Mouse (Mus musculus) kidney, embryonic 14.5 days (tissue): Measurements from ENCODE around the gene Rpp25l. TPM values are rescaled to one million over a fixed set of nuclear protein-coding genes. Genes with fewer than 3 reads are reported as not detected.
"Not testable (repeated sequence)": the region's sequence is repeated elsewhere in the genome, so short reads cannot be mapped to it uniquely, and the experiment has no call there.

ENCODE experiments used
- ATAC-seq: fragments of 200-750 bp; cut with Nextera tagmentation; 2 replicates; pipeline ENCODE4 v1.8.0; 2017; ENCODE audit warnings: moderate number of reproducible peaks, mild to moderate bottlenecking, moderate TSS enrichment, moderate library complexity; ENCODE audit not compliant: low FRiP score, low TSS enrichment
- H3K27ac ChIP-seq: fragments of 300-500 bp; sonication (generic); 2 replicates; pipeline ENCODE4 v1.5.1; 2014; ENCODE audit warnings: low read depth, mild to moderate bottlenecking, low read length, moderate library complexity, mixed read lengths
- H3K27me3 ChIP-seq: fragments of 300-500 bp; sonication (generic); 2 replicates; pipeline ENCODE4 v1.6.1; 2014; ENCODE audit warnings: mild to moderate bottlenecking, low read length; ENCODE audit not compliant: control insufficient read depth, insufficient read depth
- H3K36me3 ChIP-seq: fragments of 300-500 bp; sonication (generic); 2 replicates; pipeline ENCODE4 v1.6.1; 2014; ENCODE audit warnings: low read length, mixed read lengths; ENCODE audit not compliant: control insufficient read depth, insufficient read depth
- H3K4me1 ChIP-seq: fragments of 300-500 bp; sonication (generic); 2 replicates; pipeline ENCODE4 v1.6.1; 2014; ENCODE audit warnings: low read length, mixed read lengths; ENCODE audit not compliant: control insufficient read depth, insufficient read depth
- H3K4me2 ChIP-seq: fragments of 300-500 bp; sonication (generic); replicated peaks from 2 replicates; pipeline ENCODE4 v1.6.1; 2014; ENCODE audit warnings: low read depth, mild to moderate bottlenecking, low read length
- H3K4me3 ChIP-seq: fragments of 300-500 bp; sonication (generic); 2 replicates; pipeline ENCODE4 v1.5.1; 2014; ENCODE audit warnings: mild to moderate bottlenecking, low read length
- H3K9ac ChIP-seq: fragments of 300-500 bp; sonication (generic); 2 replicates; pipeline ENCODE4 v1.6.1; 2014; ENCODE audit warnings: low read depth, mild to moderate bottlenecking, low read length, moderate library complexity
- H3K9me3 ChIP-seq: fragments of 300-500 bp; sonication (generic); 2 replicates; pipeline ENCODE4 v1.6.1; 2016; ENCODE audit warnings: low read length; ENCODE audit not compliant: control insufficient read depth
- WGBS: fragments of 180-500 bp; shearing (Covaris S2); extraction: QIAGEN DNeasy Blood & Tissue Kit; methylation state at CpG from one replicate; pipeline ENCODE4 v1.1.7; 2014; 5-methylcytosine and 5-hydroxymethylcytosine counted together
- polyA plus RNA-seq: library from polyadenylated mRNA; unstranded; fragments of >200 nt; fragmentation: Nextera tagmentation; extraction: Ambion mirVana; gene quantifications from 2 replicates; pipeline ENCODE4 v1.2.1, GENCODE M21; 2014

The Rpp25l gene
- polyA plus RNA-seq, 1 experiment from 2014 or later, result 91.3 TPM

DNA sequence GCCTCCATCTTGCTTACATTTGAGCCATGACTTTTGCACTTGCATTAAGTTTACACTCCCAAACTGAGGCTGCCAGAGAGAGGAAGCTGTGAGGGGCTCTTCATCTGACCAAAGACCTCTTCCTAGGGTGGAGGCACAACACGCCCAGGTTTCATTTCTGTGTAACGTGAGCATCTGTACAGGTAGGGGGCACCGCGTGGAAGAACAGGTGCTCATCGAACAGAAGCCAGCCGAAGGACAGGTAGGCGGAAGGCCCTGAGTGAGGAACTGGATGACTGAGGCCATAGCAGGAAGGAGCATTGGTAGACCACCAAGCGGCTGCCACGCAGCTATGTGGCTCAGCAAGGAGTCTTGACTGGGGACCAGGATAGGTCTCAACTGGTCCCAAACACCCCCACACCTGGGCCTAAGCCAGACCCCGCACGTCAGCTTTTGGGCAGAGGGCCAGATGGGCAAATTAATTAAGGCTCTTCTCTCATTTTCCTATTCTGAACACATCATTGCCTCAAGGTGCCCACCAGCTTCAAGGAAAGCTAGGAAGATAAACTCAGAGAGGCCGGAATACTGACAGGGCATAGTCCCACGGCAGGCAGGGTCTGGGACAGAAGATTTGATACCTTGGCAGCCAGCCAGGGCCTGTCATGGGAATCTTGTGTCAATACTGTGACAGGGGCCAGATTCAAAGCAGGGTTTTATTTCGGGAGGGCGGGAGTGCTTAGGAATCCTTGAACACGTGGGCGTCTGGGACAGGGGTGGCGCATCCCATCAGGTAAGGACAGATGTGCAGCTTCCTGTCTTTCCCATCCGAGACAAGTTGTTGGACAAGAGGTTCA, 7.2 kb downstream of the Rpp25l start:
- no peak for ATAC-seq

DNA sequence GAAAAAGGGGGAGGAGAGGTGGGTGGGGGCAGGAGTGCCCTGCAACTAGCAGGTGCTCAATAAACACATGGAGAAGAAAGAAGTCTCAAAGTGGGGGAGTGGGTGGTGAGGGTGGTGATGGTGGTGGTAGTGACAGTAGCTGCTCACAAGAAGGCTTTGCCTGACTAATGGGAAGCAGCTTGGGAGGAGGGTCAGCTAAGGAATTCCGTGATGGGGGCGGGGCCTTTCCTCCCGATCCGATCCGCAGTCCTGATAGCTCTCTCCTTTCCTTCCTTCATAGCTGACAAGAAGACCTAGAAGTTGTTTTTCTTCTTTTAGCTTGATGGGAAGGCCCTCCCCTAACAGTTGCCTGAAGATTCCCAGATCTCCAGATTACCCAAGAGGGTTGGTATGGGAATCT, 8.7 kb downstream of the Rpp25l start:
- Histone ChIP-seq H3K27ac (no peak overlapping the region), H3K27me3 (no peaks in the 10 kb centered on the region), H3K4me2 (no peak overlapping the region), H3K4me1 (peaks cover 2% of the 10 kb centered on the region; the same call in 1 of the 2 replicates), H3K9ac (no peak overlapping the region), H3K9me3 (no peaks in the 10 kb centered on the region), H3K36me3 (no peaks in the 10 kb centered on the region), H3K4me3 (no peak overlapping the region)
- 2% methylated on average over 5 of the region's 5 CpGs for WGBS
- no peak for ATAC-seq

More for the DNA sequence above, 7.2 kb downstream of the Rpp25l start:
- Histone ChIP-seq H3K9ac (no peak overlapping the region), H3K4me2 (no peak overlapping the region), H3K4me1 (peaks cover 2% of the 10 kb centered on the region; the same call in 1 of the 2 replicates), H3K4me3 (no peak overlapping the region), H3K36me3 (peaks cover 4% of the 10 kb centered on the region), H3K27me3 (no peaks in the 10 kb centered on the region), H3K9me3 (no peaks in the 10 kb centered on the region), H3K27ac (no peak overlapping the region)
- WGBS, result 65% methylated on average over 19 of the region's 19 CpGs

DNA sequence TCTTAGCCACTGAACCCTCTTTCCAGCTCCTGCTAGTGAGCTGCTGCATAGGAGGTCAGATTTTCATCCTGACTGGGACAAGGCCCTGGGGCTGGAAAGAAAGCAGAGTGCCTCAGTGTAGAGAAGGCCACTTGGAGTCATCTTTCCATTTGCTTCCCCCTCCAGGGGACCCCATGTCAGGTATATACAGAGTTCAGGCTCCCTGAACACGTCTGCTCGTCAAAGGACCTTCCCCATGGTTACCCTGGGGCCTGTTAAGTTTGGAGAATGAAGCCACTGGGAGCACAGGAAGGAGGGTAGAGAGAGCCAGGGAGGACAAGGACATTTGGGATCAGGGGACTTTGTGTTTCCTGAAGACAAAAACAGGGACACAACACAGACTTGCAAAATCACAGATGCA, 11.1 kb downstream of the Rpp25l start:
- H3K4me2 ChIP-seq, H3K9me3 ChIP-seq, H3K4me1 ChIP-seq, H3K36me3 ChIP-seq, H3K9ac ChIP-seq, H3K27me3 ChIP-seq, H3K27ac ChIP-seq, ATAC-seq, H3K4me3 ChIP-seq: not testable (repeated sequence)
- 76% methylated on average over 2 of the region's 2 CpGs for WGBS

DNA sequence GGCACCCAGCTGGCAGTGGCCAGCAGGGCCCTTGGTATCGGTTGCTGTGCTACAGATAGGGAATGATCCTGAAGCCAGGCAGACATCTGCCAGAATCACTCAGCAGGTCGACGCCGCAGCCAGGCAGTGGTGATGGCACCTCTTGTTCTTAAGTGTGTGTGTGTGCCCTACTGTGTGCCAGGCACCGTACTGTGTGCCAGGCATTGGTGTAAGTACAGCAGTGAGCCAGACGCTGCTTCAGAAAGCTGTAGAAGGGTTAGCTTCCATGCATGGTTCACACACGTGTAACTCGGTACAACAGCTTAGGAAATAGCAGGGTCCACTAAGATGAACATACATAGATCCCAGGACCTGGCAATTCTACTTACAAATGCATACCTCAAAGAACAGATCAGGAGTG, 13.1 kb downstream of the Rpp25l start:
- not testable (repeated sequence) for ATAC-seq, H3K27me3 ChIP-seq, H3K4me1 ChIP-seq, H3K9ac ChIP-seq, H3K27ac ChIP-seq, H3K4me3 ChIP-seq, H3K36me3 ChIP-seq, H3K9me3 ChIP-seq, H3K4me2 ChIP-seq
- 94% methylated on average over 2 of the region's 8 CpGs for WGBS

DNA sequence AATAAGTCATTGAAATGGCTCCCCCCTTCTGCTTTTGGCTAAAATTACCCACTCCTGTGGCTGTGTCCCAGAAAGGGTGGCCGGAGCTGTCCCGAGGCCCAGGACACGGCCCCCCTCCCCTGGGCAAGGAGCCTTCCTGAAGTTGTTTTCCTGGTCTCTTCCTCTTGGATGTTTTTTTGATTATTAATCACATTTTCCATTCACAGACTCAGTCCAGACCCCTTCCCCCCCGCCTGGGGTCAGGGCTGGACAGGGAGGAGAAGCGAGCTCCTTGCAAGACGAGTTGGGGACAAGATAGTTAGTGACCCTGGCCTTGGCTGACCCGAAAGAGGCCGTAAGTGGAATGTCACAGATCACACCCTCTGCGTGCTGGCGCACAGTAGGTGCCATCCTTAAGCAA, 13.6 kb downstream of the Rpp25l start, which contains the start of gene Il11ra1:
Gene Il11ra1, plus strand, starts transcription at position 207 of the 400 bp plus-strand sequence.
- not testable (repeated sequence) for H3K27ac ChIP-seq, ATAC-seq, H3K4me3 ChIP-seq, H3K4me2 ChIP-seq, H3K9ac ChIP-seq, H3K36me3 ChIP-seq, H3K4me1 ChIP-seq, H3K27me3 ChIP-seq, H3K9me3 ChIP-seq
- 75% methylated on average over 9 of the region's 10 CpGs for WGBS

DNA sequence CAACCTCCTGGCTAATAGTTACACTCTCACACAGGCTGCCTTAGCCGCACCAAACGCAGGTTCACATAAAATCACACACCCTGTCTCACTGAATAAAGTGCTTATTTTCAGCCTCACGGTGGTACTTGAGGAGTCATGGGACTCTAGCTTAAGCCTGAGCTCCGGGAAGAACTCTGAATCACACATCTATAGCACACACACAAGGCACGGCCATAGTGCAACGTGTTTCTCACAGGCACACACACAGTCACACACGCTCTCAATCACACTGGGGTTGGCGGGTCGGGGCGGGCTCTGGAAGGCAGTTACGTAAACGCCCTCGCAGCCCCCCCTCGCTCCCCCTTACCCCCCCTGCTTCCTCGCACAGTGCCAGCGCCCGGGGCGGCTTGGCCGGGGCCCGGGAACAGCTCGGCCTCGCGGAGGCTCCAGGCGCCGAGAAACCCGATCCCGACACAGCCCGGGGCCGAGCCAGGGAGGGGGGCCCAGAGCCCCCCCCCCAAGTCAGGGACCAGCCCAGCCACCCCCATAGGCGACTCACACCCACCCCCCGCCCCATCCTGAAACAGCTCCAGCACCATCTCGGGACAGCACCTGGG, 14.8 kb downstream of the Rpp25l start:
- not testable (repeated sequence) for H3K4me1 ChIP-seq, H3K27me3 ChIP-seq, H3K4me3 ChIP-seq, H3K9ac ChIP-seq, ATAC-seq, H3K4me2 ChIP-seq, H3K27ac ChIP-seq, H3K9me3 ChIP-seq, H3K36me3 ChIP-seq
- 6% methylated on average over 22 of the region's 32 CpGs for WGBS

GRCm38 (mm10) chr4:41696930-41697841, 16.1 kb downstream of the Rpp25l start, which contains the start of gene Cntfr:
Gene Cntfr (minus strand): TSS chr4:41697089.
- H3K4me1 ChIP-seq, H3K36me3 ChIP-seq, H3K4me3 ChIP-seq, H3K27me3 ChIP-seq, H3K9ac ChIP-seq, H3K9me3 ChIP-seq, H3K27ac ChIP-seq, ATAC-seq: not testable (repeated sequence)
- 8% methylated on average over 27 of the region's 40 CpGs for WGBS
- peak within 1 kb of the TSS; percentile 27; the same call in 1 of the 2 replicates for H3K4me2 ChIP-seq

DNA sequence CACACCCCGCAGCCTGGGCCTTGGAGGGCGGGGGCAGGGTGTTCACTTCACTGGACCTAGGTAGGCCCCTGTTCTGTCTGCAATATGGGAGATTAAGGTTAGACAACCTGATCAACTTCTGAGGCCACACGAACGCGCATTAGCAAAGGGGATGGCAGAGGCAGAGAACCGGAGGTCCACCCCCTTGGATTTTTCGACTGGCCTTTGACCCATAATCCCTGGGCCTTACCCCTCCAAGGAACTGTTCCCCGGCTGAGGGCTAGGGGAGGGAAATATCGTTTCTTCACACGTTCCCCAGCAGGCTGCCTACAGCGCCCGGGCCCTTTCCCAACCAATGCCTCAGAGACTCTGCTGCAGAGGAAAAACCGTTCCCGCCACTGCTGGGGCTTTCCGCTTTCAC, 16.9 kb downstream of the Rpp25l start:
- not testable (repeated sequence) for H3K4me1 ChIP-seq, ATAC-seq, H3K36me3 ChIP-seq, H3K4me2 ChIP-seq, H3K9me3 ChIP-seq, H3K9ac ChIP-seq, H3K27me3 ChIP-seq, H3K27ac ChIP-seq, H3K4me3 ChIP-seq
- WGBS, result 12% methylated on average over 11 of the region's 15 CpGs
